Mouse (Mus musculus) liver, adult 2 months (tissue): ENCODE results near the gene Olfr91. TPM values are rescaled to one million over a fixed set of nuclear protein-coding genes. Genes with fewer than 3 reads are reported as not detected.
A peak's percentile ranks its signal among the peaks of the same experiment; 100 is the strongest.

Experiments
- DNase-seq: peaks from one replicate; pipeline ENCODE4 v3.0.0-alpha.2; 2011; ENCODE audit warnings: low read depth, low spot score; ENCODE audit errors: extremely low read depth
- H3K27ac ChIP-seq: fragments of 200-500 bp; replicated peaks from 2 replicates; pipeline ENCODE4 v1.5.1; 2012; ENCODE audit warnings: low read depth, mild to moderate bottlenecking, control low read depth, inconsistent platforms, low read length; ENCODE audit not compliant: insufficient read depth
- H3K27me3 ChIP-seq: fragments of 200-500 bp; 2 replicates; pipeline ENCODE4 v1.6.1; 2012; ENCODE audit warnings: mild to moderate bottlenecking, moderate library complexity, low read length, inconsistent platforms; ENCODE audit not compliant: control insufficient read depth, insufficient read depth
- H3K36me3 ChIP-seq: fragments of 200-500 bp; 2 replicates; pipeline ENCODE4 v1.6.1; 2012; ENCODE audit warnings: low read length, inconsistent platforms; ENCODE audit not compliant: control insufficient read depth, insufficient read depth
- H3K4me1 ChIP-seq: fragments of 200-500 bp; 2 replicates; pipeline ENCODE4 v1.6.1; 2011; ENCODE audit warnings: low read length; ENCODE audit not compliant: control insufficient read depth, insufficient read depth
- H3K4me3 ChIP-seq: fragments of 200-500 bp; 2 replicates; pipeline ENCODE4 v1.5.1; 2011; ENCODE audit warnings: low read depth, mild to moderate bottlenecking, control low read depth, low read length, moderate library complexity; ENCODE audit not compliant: insufficient read depth
- H3K79me2 ChIP-seq: fragments of 200-500 bp; 2 replicates; pipeline ENCODE4 v1.6.1; 2012; ENCODE audit warnings: inconsistent platforms, mild to moderate bottlenecking, low read length, moderate library complexity; ENCODE audit not compliant: control insufficient read depth, insufficient read depth
- H3K9ac ChIP-seq: fragments of 200-500 bp; 2 replicates; pipeline ENCODE4 v1.6.1; 2012; ENCODE audit warnings: low read depth, mild to moderate bottlenecking, control low read depth, inconsistent platforms, low read length
- CTCF ChIP-seq: fragments of 200-500 bp; IDR thresholded peaks from 2 replicates; pipeline ENCODE4 v1.5.1; 2011; ENCODE audit warnings: low read depth, low read length, control low read depth
- POLR2A ChIP-seq: fragments of 200-500 bp; IDR thresholded peaks from 2 replicates; pipeline ENCODE4 v1.6.1; 2011; ENCODE audit warnings: low read length, control low read depth; ENCODE audit not compliant: insufficient read depth; ENCODE audit errors: extremely low read depth
- WGBS: fragments of 180-500 bp; shearing (Covaris S2); methylation state at CpG from one replicate; pipeline ENCODE4 v1.1.7; 2018; 5-methylcytosine and 5-hydroxymethylcytosine counted together
- polyA plus RNA-seq: library from polyadenylated mRNA; depleted of rRNA; stranded (reverse); fragments of >200 nt; gene quantifications from 2 replicates; pipeline ENCODE4 v1.2.3, GENCODE M21; 2012
- total RNA-seq: library from RNA; depleted of rRNA; stranded (reverse); fragments of >200 nt; gene quantifications from 2 replicates; pipeline ENCODE4 v1.2.3, GENCODE M21; 2014

The Olfr91 gene
- total and polyA plus RNA-seq, 2 experiments: not detected

GRCm38 (mm10) chr17:37085545-37085944 lies 12.5 kb downstream of the Olfr91 start:
- Histone ChIP-seq H3K4me1 (no peaks in the 10 kb centered on the region), H3K27ac (no peak overlapping the region), H3K9ac (no peak overlapping the region), H3K36me3 (no peaks in the 10 kb centered on the region), H3K4me3 (no peak overlapping the region), H3K79me2 (no peaks in the 10 kb centered on the region), H3K27me3 (no peaks in the 10 kb centered on the region)
- TF ChIP-seq CTCF (no peak), POLR2A (no peak)
- 23% methylated on average over 10 of the region's 10 CpGs for WGBS
- peak; percentile 68 for DNase-seq

- no peak overlapping the region for H3K27ac ChIP-seq
- H3K4me1 ChIP-seq: no peaks in the 10 kb centered on the region
- H3K27me3 ChIP-seq: no peaks in the 10 kb centered on the region
- no peak for TF ChIP-seq POLR2A
- no peak for TF ChIP-seq CTCF
- no peak overlapping the region for H3K9ac ChIP-seq
- no peak for DNase-seq
- H3K4me3 ChIP-seq: no peak overlapping the region
- no peaks in the 10 kb centered on the region for H3K79me2 ChIP-seq
- H3K36me3 ChIP-seq: no peaks in the 10 kb centered on the region
- 72% methylated on average over 5 of the region's 5 CpGs for WGBS
Observed at GRCm38 (mm10) chr17:37084632-37085031, 13.4 kb downstream of the Olfr91 start.

DNA sequence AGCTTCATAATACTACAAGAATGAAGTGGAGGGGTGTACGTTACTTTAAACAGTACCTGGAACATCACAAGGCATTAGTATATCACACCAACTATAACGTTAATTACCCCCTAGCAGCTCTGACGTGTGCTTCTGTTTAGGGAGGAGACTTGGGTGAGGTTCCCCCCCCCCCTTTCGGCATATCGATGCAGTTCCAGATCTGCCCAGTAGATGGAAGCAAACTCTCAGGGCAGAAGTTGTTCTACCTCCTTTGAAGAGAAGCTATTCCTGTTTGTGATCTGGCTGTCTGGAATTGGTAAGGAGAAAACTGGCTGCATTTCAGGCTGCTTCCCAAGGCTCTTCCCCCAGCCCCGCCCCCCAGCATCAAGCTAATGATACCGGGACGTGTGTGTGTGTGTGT lies 14.8 kb downstream of the Olfr91 start:
- Histone ChIP-seq H3K9ac (no peak overlapping the region), H3K27me3 (no peaks in the 10 kb centered on the region), H3K27ac (no peak overlapping the region), H3K4me3 (no peak overlapping the region), H3K36me3 (no peaks in the 10 kb centered on the region), H3K4me1 (no peaks in the 10 kb centered on the region), H3K79me2 (no peaks in the 10 kb centered on the region)
- TF ChIP-seq POLR2A (no peak), CTCF (peak; percentile 70)
- DNase-seq: peak; percentile 59
- WGBS: 5% methylated on average over 8 of the region's 8 CpGs

GRCm38 (mm10) chr17:37081659-37082058 lies 16.4 kb downstream of the Olfr91 start:
- no peak for DNase-seq
- WGBS: 88% methylated on average over 4 of the region's 4 CpGs
- no peaks in the 10 kb centered on the region for H3K36me3 ChIP-seq
- no peaks in the 10 kb centered on the region for H3K4me1 ChIP-seq
- no peak overlapping the region for H3K9ac ChIP-seq
- H3K4me3 ChIP-seq: no peak overlapping the region
- TF ChIP-seq POLR2A: no peak
- TF ChIP-seq CTCF: no peak
- no peaks in the 10 kb centered on the region for H3K27me3 ChIP-seq
- no peak overlapping the region for H3K27ac ChIP-seq
- H3K79me2 ChIP-seq: no peaks in the 10 kb centered on the region

- DNase-seq: peak; percentile 4
- TF ChIP-seq POLR2A: no peak
- TF ChIP-seq CTCF: no peak
- no peaks in the 10 kb centered on the region for H3K79me2 ChIP-seq
- 15% methylated on average over 5 of the region's 5 CpGs for WGBS
- H3K4me3 ChIP-seq: no peak overlapping the region
- no peaks in the 10 kb centered on the region for H3K4me1 ChIP-seq
- no peak overlapping the region for H3K27ac ChIP-seq
- no peaks in the 10 kb centered on the region for H3K36me3 ChIP-seq
- no peaks in the 10 kb centered on the region for H3K27me3 ChIP-seq
- H3K9ac ChIP-seq: no peak overlapping the region
Observed at GRCm38 (mm10) chr17:37080119-37080518, 18.0 kb downstream of the Olfr91 start.

DNA sequence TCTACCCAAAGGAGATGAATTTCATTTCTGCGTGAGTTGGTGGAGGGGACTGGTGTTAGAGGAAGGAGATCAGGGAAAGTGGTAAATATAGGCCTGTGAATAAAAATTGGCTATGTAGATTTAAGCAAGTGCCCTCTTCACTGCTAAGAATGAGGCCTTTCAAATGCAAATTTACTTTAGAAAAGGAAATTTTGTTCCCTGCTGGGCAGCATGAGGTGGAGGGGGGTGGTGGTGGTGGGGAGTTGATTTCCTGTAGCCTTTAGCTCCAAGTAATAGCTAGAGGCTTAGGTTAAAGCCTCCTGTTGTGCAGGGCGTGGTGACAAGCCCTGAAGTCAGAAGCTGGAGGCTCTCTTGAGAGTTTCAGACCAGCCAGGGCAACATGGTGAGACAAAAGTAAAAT lies 19.1 kb downstream of the Olfr91 start:
- no peak for DNase-seq
- H3K27me3 ChIP-seq: no peaks in the 10 kb centered on the region
- TF ChIP-seq POLR2A (no peak), CTCF (no peak)
- 71% methylated on average over 2 of the region's 2 CpGs for WGBS
- H3K27ac ChIP-seq: no peak overlapping the region
- H3K4me3 ChIP-seq: no peak overlapping the region
- no peaks in the 10 kb centered on the region for H3K79me2 ChIP-seq
- no peak overlapping the region for H3K9ac ChIP-seq
- H3K36me3 ChIP-seq: no peaks in the 10 kb centered on the region
- no peaks in the 10 kb centered on the region for H3K4me1 ChIP-seq
